Mouse (Mus musculus) heart, postnatal 0 days (tissue): ENCODE results near the gene Lmbrd1. TPM values are rescaled to one million over a fixed set of nuclear protein-coding genes. Genes with fewer than 3 reads are reported as not detected.
A peak's percentile ranks its signal among the peaks of the same experiment; 100 is the strongest.

ENCODE experiments used
- ATAC-seq: fragments of 200-750 bp; cut with Nextera tagmentation; 2 replicates; pipeline ENCODE4 v1.8.0; 2017; ENCODE audit warnings: low read depth, moderate number of reproducible peaks, moderate library complexity; ENCODE audit not compliant: insufficient read depth
- DNase-seq: peaks from one replicate; pipeline ENCODE4 v3.0.0-alpha.2; 2016; ENCODE audit warnings: low spot score
- H3K27ac ChIP-seq: fragments of 300-500 bp; sonication (generic); 2 replicates; pipeline ENCODE4 v1.5.1; 2014; ENCODE audit warnings: low read depth, mild to moderate bottlenecking
- H3K27me3 ChIP-seq: fragments of 300-500 bp; sonication (generic); 2 replicates; pipeline ENCODE4 v1.6.1; 2014; ENCODE audit warnings: low read length, mixed read lengths; ENCODE audit not compliant: control insufficient read depth, insufficient read depth
- H3K36me3 ChIP-seq: fragments of 300-500 bp; sonication (generic); replicated peaks from 2 replicates; pipeline ENCODE4 v1.6.1; 2014; ENCODE audit warnings: low read length, mixed read lengths; ENCODE audit not compliant: control insufficient read depth, insufficient read depth
- H3K4me1 ChIP-seq: fragments of 300-500 bp; sonication (generic); 2 replicates; pipeline ENCODE4 v1.6.1; 2014; ENCODE audit warnings: antibody characterized with exemption; ENCODE audit not compliant: control insufficient read depth, insufficient read depth
- H3K4me2 ChIP-seq: fragments of 300-500 bp; sonication (generic); 2 replicates; pipeline ENCODE4 v1.6.1; 2014; ENCODE audit warnings: low read depth, mild to moderate bottlenecking, low read length, moderate library complexity
- H3K4me3 ChIP-seq: fragments of 300-500 bp; sonication (generic); 2 replicates; pipeline ENCODE4 v1.5.1; 2014; ENCODE audit warnings: low read depth, low read length
- H3K9ac ChIP-seq: fragments of 300-500 bp; sonication (generic); replicated peaks from 2 replicates; pipeline ENCODE4 v1.6.1; 2014; ENCODE audit warnings: low read depth, low read length, mixed read lengths
- H3K9me3 ChIP-seq: fragments of 300-500 bp; sonication (generic); replicated peaks from 2 replicates; pipeline ENCODE4 v1.6.1; 2016; ENCODE audit warnings: low read length; ENCODE audit not compliant: control insufficient read depth
- CTCF ChIP-seq: IDR thresholded peaks from 2 replicates; pipeline ENCODE4 v1.5.1; 2016; ENCODE audit warnings: antibody characterized with exemption, control low read depth, low read depth
- EP300 ChIP-seq: IDR thresholded peaks from 2 replicates; pipeline ENCODE4 v1.6.1; 2016; ENCODE audit warnings: antibody characterized with exemption, low read depth
- WGBS: fragments of 180-500 bp; shearing (Covaris S2); extraction: QIAGEN DNeasy Blood & Tissue Kit; methylation state at CpG from one replicate; pipeline ENCODE4 v1.1.7; 2014; 5-methylcytosine and 5-hydroxymethylcytosine counted together
- polyA plus RNA-seq: library from polyadenylated mRNA; unstranded; fragments of >200 nt; fragmentation: Nextera tagmentation; extraction: Ambion mirVana; gene quantifications from 2 replicates; pipeline ENCODE4 v1.2.1, GENCODE M21; 2015
- total RNA-seq: library from RNA; depleted of rRNA; stranded (reverse); fragments of >200 nt; gene quantifications from 2 replicates; pipeline ENCODE4 v1.2.3, GENCODE M21; 2014; ENCODE audit warnings: low replicate concordance

Gene Lmbrd1
- total and polyA plus RNA-seq, 2 experiments from 2014 or later: 28.9 to 35.1 TPM

- ATAC-seq (no peak), DNase-seq (no peak)
- TF ChIP-seq EP300 (no peak), CTCF (no peak)
- no peak overlapping the region for H3K9ac ChIP-seq
- H3K4me2 ChIP-seq: no peak overlapping the region
- H3K27me3 ChIP-seq: no peaks in the 10 kb centered on the region
- no peak overlapping the region for H3K27ac ChIP-seq
- no peaks in the 10 kb centered on the region for H3K4me1 ChIP-seq
- H3K9me3 ChIP-seq: no peaks in the 10 kb centered on the region
- no peaks in the 10 kb centered on the region for H3K36me3 ChIP-seq
- no peak overlapping the region for H3K4me3 ChIP-seq
Observed at GRCm38 (mm10) chr1:24664158-24664557, 14.3 kb upstream of the Lmbrd1 start.

- H3K36me3 ChIP-seq: no peaks in the 10 kb centered on the region
- TF ChIP-seq CTCF: no peak
- no peak for TF ChIP-seq EP300
- ATAC-seq: no peak
- H3K9me3 ChIP-seq: no peaks in the 10 kb centered on the region
- no peak for DNase-seq
- no peak overlapping the region for H3K27ac ChIP-seq
- no peak overlapping the region for H3K9ac ChIP-seq
- H3K27me3 ChIP-seq: no peaks in the 10 kb centered on the region
- WGBS: 44% methylated on average over 3 of the region's 3 CpGs
- H3K4me1 ChIP-seq: no peaks in the 10 kb centered on the region
- H3K4me3 ChIP-seq: no peak overlapping the region
- H3K4me2 ChIP-seq: no peak overlapping the region
Observed at GRCm38 (mm10) chr1:24673231-24673630, 5.2 kb upstream of the Lmbrd1 start.

- Histone ChIP-seq H3K36me3 (no peaks in the 10 kb centered on the region), H3K9ac (no peak overlapping the region), H3K27me3 (no peaks in the 10 kb centered on the region), H3K4me2 (peak overlapping the region; percentile 70), H3K4me3 (peak overlapping the region; percentile 67), H3K9me3 (no peaks in the 10 kb centered on the region), H3K4me1 (no peaks in the 10 kb centered on the region; the same call in 1 of the 2 replicates), H3K27ac (no peak overlapping the region)
- TF ChIP-seq CTCF (no peak), EP300 (no peak)
- no peak for ATAC-seq
- 71% methylated on average over 9 of the region's 9 CpGs for WGBS
- DNase-seq: no peak
Observed at GRCm38 (mm10) chr1:24677706-24678105, 724 bp upstream of the Lmbrd1 start.

GRCm38 (mm10) chr1:24679071-24679470, 641 bp downstream of the Lmbrd1 start:
- H3K36me3 ChIP-seq: no peaks in the 10 kb centered on the region
- H3K4me2 ChIP-seq: peak overlapping the region; percentile 70
- H3K4me1 ChIP-seq: no peaks in the 10 kb centered on the region; the same call in 1 of the 2 replicates
- ATAC-seq (peak; percentile 27), DNase-seq (peak; percentile 32)
- H3K27ac ChIP-seq: peak overlapping the region; percentile 52
- 3% methylated on average over 13 of the region's 13 CpGs for WGBS
- no peaks in the 10 kb centered on the region for H3K27me3 ChIP-seq
- H3K9ac ChIP-seq: peak overlapping the region; percentile 74
- no peak for TF ChIP-seq CTCF
- no peaks in the 10 kb centered on the region for H3K9me3 ChIP-seq
- H3K4me3 ChIP-seq: peak overlapping the region; percentile 67

GRCm38 (mm10) chr1:24680991-24681390, 2.6 kb downstream of the Lmbrd1 start:
- 93% methylated on average over 3 of the region's 3 CpGs for WGBS
- no peak for DNase-seq
- no peak for TF ChIP-seq EP300
- no peak for TF ChIP-seq CTCF

GRCm38 (mm10) chr1:24681946-24682345, 3.5 kb downstream of the Lmbrd1 start:
- H3K9me3 ChIP-seq: no peaks in the 10 kb centered on the region
- no peak overlapping the region for H3K9ac ChIP-seq
- H3K36me3 ChIP-seq: no peaks in the 10 kb centered on the region; the same call in 1 of the 2 replicates
- H3K4me3 ChIP-seq: no peak overlapping the region
- ATAC-seq: no peak
- no peaks in the 10 kb centered on the region; the same call in 1 of the 2 replicates for H3K4me1 ChIP-seq
- H3K27ac ChIP-seq: no peak overlapping the region
- H3K4me2 ChIP-seq: no peak overlapping the region
- DNase-seq: no peak
- no peaks in the 10 kb centered on the region for H3K27me3 ChIP-seq
- WGBS: 77% methylated on average over 3 of the region's 3 CpGs
- TF ChIP-seq EP300: no peak
- TF ChIP-seq CTCF: no peak

More at GRCm38 (mm10) chr1:24680991-24681390, 2.6 kb downstream of the Lmbrd1 start:
- Histone ChIP-seq H3K36me3 (no peaks in the 10 kb centered on the region; the same call in 1 of the 2 replicates), H3K27me3 (no peaks in the 10 kb centered on the region), H3K9me3 (no peaks in the 10 kb centered on the region), H3K9ac (no peak overlapping the region), H3K4me1 (no peaks in the 10 kb centered on the region; the same call in 1 of the 2 replicates), H3K27ac (no peak overlapping the region), H3K4me3 (no peak overlapping the region), H3K4me2 (no peak overlapping the region)
- ATAC-seq: no peak
